Mouse (Mus musculus): ENCODE measurements around the gene Nfs1. TPM values are rescaled to one million over a fixed set of nuclear protein-coding genes. Genes with fewer than 3 reads are reported as not detected.
A peak's percentile ranks its signal among the peaks of the same experiment; 100 is the strongest.

Nfs1 gene
- polyA plus RNA-seq, 1 experiment from 2014 or later = 40.2 TPM

DNA sequence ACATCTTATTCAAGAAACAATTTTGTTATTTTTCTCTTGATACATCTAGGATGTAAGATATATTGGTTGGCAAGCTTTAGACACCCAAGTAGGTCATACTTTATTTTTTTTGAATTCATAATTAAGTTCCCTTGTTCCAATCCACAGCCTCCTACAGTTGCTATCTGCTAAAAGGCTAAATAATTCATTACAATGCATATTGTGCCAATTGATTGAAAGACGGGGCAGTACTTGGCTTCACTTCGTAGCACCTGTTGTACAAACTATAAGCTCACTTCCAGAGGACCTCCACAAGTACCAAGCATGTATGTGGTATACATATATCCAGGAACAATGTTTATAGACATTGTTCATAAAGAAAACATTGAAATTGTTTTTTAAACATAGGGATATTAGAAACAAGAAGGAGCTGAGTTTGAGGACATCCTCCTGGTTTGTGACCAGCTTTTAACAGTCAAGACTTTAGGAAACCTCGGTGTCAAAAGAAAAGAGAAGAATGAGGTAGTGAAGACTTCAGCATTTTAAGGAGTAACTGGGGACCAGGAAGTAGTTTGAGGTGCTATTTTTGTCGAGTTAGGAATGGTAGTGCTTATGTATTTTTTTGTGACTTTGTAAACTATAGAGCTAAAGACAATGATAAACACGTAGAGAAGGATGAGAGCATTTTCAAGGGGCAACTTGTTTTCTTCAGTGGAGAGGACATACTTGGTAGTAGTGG, 2.4 kb upstream of the Nfs1 start:
- Histone ChIP-seq H3K4me3 (ENCODE audit: low read depth, low read length) (no peak overlapping the region), H3K36me3 (replicated peaks; ENCODE audit: insufficient read depth, low read length) (peaks cover 54% of the 10 kb centered on the region), H3K4me2 (ENCODE audit: low read depth, low read length) (no peak overlapping the region), H3K4me1 (ENCODE audit: insufficient read depth) (0 out of 2 replicates have a peak, but pooled peaks cover 4% of the 10 kb centered on the region), H3K9ac (replicated peaks) (no peak overlapping the region), H3K9me3 (ENCODE audit: low read length) (no peaks in the 10 kb centered on the region), H3K27ac (ENCODE audit: low read depth) (no peak overlapping the region), H3K27me3 (ENCODE audit: insufficient read depth, low read length) (no peaks in the 10 kb centered on the region)
- no peak for TF ChIP-seq CTCF (IDR thresholded peaks at IDR 0.05; ENCODE audit: low read depth)
- no peak for TF ChIP-seq EP300 (IDR thresholded peaks at IDR 0.05; ENCODE audit: low read depth)
- WGBS (ENCODE audit: insufficient replicate concordance) = 61% methylated on average over 5 of the region's 5 CpGs
- DNase-seq = no peak
- no peak for ATAC-seq

DNA sequence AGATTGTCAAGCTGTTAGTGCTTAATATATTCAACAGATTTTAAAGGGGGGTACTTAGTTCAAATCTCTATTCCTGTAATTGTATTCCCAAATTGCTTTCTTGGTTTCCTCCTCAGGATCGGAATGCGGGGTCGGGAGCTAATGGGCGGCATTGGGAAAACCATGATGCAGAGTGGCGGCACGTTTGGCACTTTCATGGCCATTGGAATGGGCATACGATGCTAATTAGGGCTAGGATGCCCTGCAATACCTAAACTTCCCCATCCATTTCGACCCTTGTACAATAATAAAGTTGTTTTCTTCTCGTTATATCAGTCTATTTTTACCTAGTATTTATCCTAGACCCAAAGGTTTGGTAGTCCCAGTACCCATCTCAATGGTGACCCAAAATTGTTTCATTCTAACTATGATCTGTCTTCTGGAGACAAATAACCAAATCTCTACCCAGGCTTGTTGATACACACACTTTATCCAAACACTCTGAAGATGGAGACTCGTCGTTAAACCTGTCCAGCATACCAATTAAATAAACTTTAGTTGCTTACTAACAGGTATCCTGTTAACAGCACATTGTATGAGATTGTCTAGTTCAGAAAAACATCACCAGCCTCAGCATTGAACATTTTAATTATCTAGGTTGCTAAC, 1.6 kb upstream of the Nfs1 start:
- H3K4me2 ChIP-seq (ENCODE audit: low read depth, low read length) = peak overlapping the region; percentile 88
- no peaks in the 10 kb centered on the region for H3K27me3 ChIP-seq (ENCODE audit: insufficient read depth, low read length)
- H3K27ac ChIP-seq (ENCODE audit: low read depth) = no peak overlapping the region
- ATAC-seq (no peak), DNase-seq (no peak)
- no peak for TF ChIP-seq CTCF (IDR thresholded peaks at IDR 0.05; ENCODE audit: low read depth)
- TF ChIP-seq EP300 (IDR thresholded peaks at IDR 0.05; ENCODE audit: low read depth) = no peak
- H3K9me3 ChIP-seq (ENCODE audit: low read length) = no peaks in the 10 kb centered on the region
- H3K36me3 ChIP-seq (replicated peaks; ENCODE audit: insufficient read depth, low read length) = peaks cover 48% of the 10 kb centered on the region
- H3K4me1 ChIP-seq (ENCODE audit: insufficient read depth) = 0 out of 2 replicates have a peak, but pooled peaks cover 4% of the 10 kb centered on the region
- no peak overlapping the region for H3K4me3 ChIP-seq (ENCODE audit: low read depth, low read length)
- no peak overlapping the region for H3K9ac ChIP-seq (replicated peaks)
- 60% methylated on average over 11 of the region's 11 CpGs for WGBS (ENCODE audit: insufficient replicate concordance)

GRCm38 (mm10) chr2:156143367-156143766, 619 bp downstream of the Nfs1 start:
- H3K4me2 ChIP-seq (ENCODE audit: low read depth, low read length) = peak overlapping the region; percentile 88
- H3K27ac ChIP-seq (ENCODE audit: low read depth) = peak overlapping the region; percentile 88
- ATAC-seq (peak; percentile 2; the same call in 1 of the 2 replicates), DNase-seq (peak; percentile 28)
- no peak for TF ChIP-seq CTCF (IDR thresholded peaks at IDR 0.05; ENCODE audit: low read depth)
- H3K9me3 ChIP-seq (ENCODE audit: low read length) = no peaks in the 10 kb centered on the region
- H3K27me3 ChIP-seq (ENCODE audit: insufficient read depth, low read length) = no peaks in the 10 kb centered on the region
- peak overlapping the region; percentile 91 for H3K9ac ChIP-seq (replicated peaks)
- WGBS (ENCODE audit: insufficient replicate concordance) = 4% methylated on average over 16 of the region's 16 CpGs
- H3K4me1 ChIP-seq (ENCODE audit: insufficient read depth) = 0 out of 2 replicates have a peak, but pooled peaks cover 4% of the 10 kb centered on the region
- H3K36me3 ChIP-seq (replicated peaks; ENCODE audit: insufficient read depth, low read length) = peaks cover 36% of the 10 kb centered on the region
- peak overlapping the region; percentile 86 for H3K4me3 ChIP-seq (ENCODE audit: low read depth, low read length)

DNA sequence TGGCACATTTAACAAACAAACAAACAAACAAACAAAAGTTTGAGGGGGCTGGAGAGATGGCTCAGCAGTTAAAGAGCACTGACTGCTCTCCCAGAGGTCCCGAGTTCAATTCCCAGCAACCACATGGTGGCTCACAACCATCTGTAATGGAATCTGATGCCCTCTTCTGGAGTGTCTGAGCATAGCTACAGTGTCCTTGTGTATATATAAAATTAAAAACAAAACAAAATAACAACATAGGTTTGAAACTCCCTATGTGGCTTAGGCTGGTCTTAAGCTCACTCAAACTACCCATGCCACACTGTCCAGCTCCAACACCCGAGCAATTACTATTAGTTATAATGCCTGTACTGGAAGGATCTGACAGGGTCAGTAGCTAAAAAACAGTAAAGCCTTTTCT, 1.2 kb downstream of the Nfs1 start:
- Histone ChIP-seq H3K27ac (ENCODE audit: low read depth) (peak overlapping the region; percentile 88; the same call in 1 of the 2 replicates), H3K36me3 (replicated peaks; ENCODE audit: insufficient read depth, low read length) (peaks cover 31% of the 10 kb centered on the region), H3K9ac (replicated peaks) (peak overlapping the region; percentile 91), H3K27me3 (ENCODE audit: insufficient read depth, low read length) (no peaks in the 10 kb centered on the region), H3K4me2 (ENCODE audit: low read depth, low read length) (peak overlapping the region; percentile 88), H3K9me3 (ENCODE audit: low read length) (no peaks in the 10 kb centered on the region), H3K4me3 (ENCODE audit: low read depth, low read length) (peak overlapping the region; percentile 86), H3K4me1 (ENCODE audit: insufficient read depth) (0 out of 2 replicates have a peak, but pooled peaks cover 4% of the 10 kb centered on the region)
- ATAC-seq (no peak), DNase-seq (no peak)
- TF ChIP-seq CTCF (IDR thresholded peaks at IDR 0.05; ENCODE audit: low read depth) = no peak; the same call in 1 of the 2 replicates
- TF ChIP-seq EP300 (IDR thresholded peaks at IDR 0.05; ENCODE audit: low read depth) = no peak
- WGBS (ENCODE audit: insufficient replicate concordance) = 79% methylated on average over 2 of the region's 2 CpGs

GRCm38 (mm10) chr2:156135695-156136094, 8.3 kb downstream of the Nfs1 start:
- ATAC-seq (no peak), DNase-seq (no peak)
- Histone ChIP-seq H3K36me3 (replicated peaks; ENCODE audit: insufficient read depth, low read length) (peaks cover 21% of the 10 kb centered on the region), H3K9ac (replicated peaks) (no peak overlapping the region), H3K4me2 (ENCODE audit: low read depth, low read length) (no peak overlapping the region), H3K9me3 (ENCODE audit: low read length) (no peaks in the 10 kb centered on the region), H3K27ac (ENCODE audit: low read depth) (no peak overlapping the region), H3K27me3 (ENCODE audit: insufficient read depth, low read length) (no peaks in the 10 kb centered on the region), H3K4me1 (ENCODE audit: insufficient read depth) (no peaks in the 10 kb centered on the region), H3K4me3 (ENCODE audit: low read depth, low read length) (no peak overlapping the region)
- 84% methylated on average over 6 of the region's 6 CpGs for WGBS (ENCODE audit: insufficient replicate concordance)
- TF ChIP-seq EP300 (IDR thresholded peaks at IDR 0.05; ENCODE audit: low read depth) = no peak
- TF ChIP-seq CTCF (IDR thresholded peaks at IDR 0.05; ENCODE audit: low read depth) = peak; percentile 56

DNA sequence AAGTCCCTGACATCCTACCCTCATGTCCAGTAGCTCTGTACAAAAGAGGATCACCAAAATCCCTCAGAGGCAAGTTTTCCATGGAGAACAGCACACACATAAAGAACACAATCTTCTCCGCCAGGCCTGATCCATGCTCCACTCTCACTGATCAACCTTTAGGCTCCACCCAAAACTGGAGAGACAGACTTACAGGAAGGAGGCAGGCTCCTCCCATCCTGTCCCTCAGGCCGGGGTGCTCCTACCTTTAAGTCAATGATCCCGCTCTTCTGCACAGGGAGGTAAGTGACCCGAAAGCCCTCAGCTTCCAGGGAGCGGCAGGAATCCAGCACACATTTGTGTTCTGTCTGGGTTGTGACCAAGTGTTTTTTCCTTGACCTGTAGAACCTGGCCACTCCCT, 9.8 kb downstream of the Nfs1 start:
- Histone ChIP-seq H3K27me3 (ENCODE audit: insufficient read depth, low read length) (no peaks in the 10 kb centered on the region), H3K4me2 (ENCODE audit: low read depth, low read length) (no peak overlapping the region), H3K9ac (replicated peaks) (no peak overlapping the region), H3K4me3 (ENCODE audit: low read depth, low read length) (no peak overlapping the region), H3K27ac (ENCODE audit: low read depth) (no peak overlapping the region), H3K36me3 (replicated peaks; ENCODE audit: insufficient read depth, low read length) (peaks cover 16% of the 10 kb centered on the region), H3K4me1 (ENCODE audit: insufficient read depth) (no peaks in the 10 kb centered on the region), H3K9me3 (ENCODE audit: low read length) (no peaks in the 10 kb centered on the region)
- TF ChIP-seq EP300 (IDR thresholded peaks at IDR 0.05; ENCODE audit: low read depth) = no peak
- no peak for TF ChIP-seq CTCF (IDR thresholded peaks at IDR 0.05; ENCODE audit: low read depth)
- ATAC-seq = no peak
- no peak for DNase-seq
- whole genome bisulfite sequencing (ENCODE audit: insufficient replicate concordance) = 88% methylated on average over 5 of the region's 5 CpGs
